Mouse (Mus musculus) hindbrain, embryonic 10.5 days (tissue): ENCODE data around the gene Atp6v1g2. TPM values are rescaled to one million over a fixed set of nuclear protein-coding genes. Genes with fewer than 3 reads are reported as not detected.
A peak's percentile ranks its signal among the peaks of the same experiment; 100 is the strongest.

ENCODE experiments used
- DNase-seq: peaks from one replicate; pipeline ENCODE4 v3.0.0-alpha.2; 2017; ENCODE audit warnings: low spot score
- H3K27ac ChIP-seq: fragments of 300-500 bp; sonication (generic); 2 replicates; pipeline ENCODE4 v1.5.1; 2016; ENCODE audit warnings: mild to moderate bottlenecking, moderate library complexity
- H3K27me3 ChIP-seq: fragments of 300-500 bp; sonication (generic); 2 replicates; pipeline ENCODE4 v1.6.1; 2016; ENCODE audit warnings: mild to moderate bottlenecking; ENCODE audit not compliant: poor library complexity, insufficient read depth, severe bottlenecking
- H3K36me3 ChIP-seq: fragments of 300-500 bp; sonication (generic); 2 replicates; pipeline ENCODE4 v1.6.1; 2016; ENCODE audit warnings: mild to moderate bottlenecking, moderate library complexity
- H3K4me1 ChIP-seq: fragments of 300-500 bp; sonication (generic); replicated peaks from 2 replicates; pipeline ENCODE4 v1.6.1; 2016; ENCODE audit warnings: mild to moderate bottlenecking
- H3K4me3 ChIP-seq: fragments of 300-500 bp; sonication (generic); 2 replicates; pipeline ENCODE4 v1.5.1; 2016; ENCODE audit warnings: mild to moderate bottlenecking, moderate library complexity
- H3K9me3 ChIP-seq: fragments of 300-500 bp; sonication (generic); 2 replicates; pipeline ENCODE4 v1.6.1; 2016; ENCODE audit warnings: mild to moderate bottlenecking, moderate library complexity
- WGBS: fragments of 180-500 bp; shearing (Covaris S2); methylation state at CpG from one replicate; pipeline ENCODE4 v1.1.7; 2016; 5-methylcytosine and 5-hydroxymethylcytosine counted together
- polyA plus RNA-seq: library from polyadenylated mRNA; unstranded; fragments of >200 nt; fragmentation: Nextera tagmentation; extraction: Ambion mirVana; gene quantifications from 2 replicates; pipeline ENCODE4 v1.2.1, GENCODE M21; 2016

Gene Atp6v1g2
- polyA plus RNA-seq, 1 experiment from 2014 or later: 12.9 TPM

DNA sequence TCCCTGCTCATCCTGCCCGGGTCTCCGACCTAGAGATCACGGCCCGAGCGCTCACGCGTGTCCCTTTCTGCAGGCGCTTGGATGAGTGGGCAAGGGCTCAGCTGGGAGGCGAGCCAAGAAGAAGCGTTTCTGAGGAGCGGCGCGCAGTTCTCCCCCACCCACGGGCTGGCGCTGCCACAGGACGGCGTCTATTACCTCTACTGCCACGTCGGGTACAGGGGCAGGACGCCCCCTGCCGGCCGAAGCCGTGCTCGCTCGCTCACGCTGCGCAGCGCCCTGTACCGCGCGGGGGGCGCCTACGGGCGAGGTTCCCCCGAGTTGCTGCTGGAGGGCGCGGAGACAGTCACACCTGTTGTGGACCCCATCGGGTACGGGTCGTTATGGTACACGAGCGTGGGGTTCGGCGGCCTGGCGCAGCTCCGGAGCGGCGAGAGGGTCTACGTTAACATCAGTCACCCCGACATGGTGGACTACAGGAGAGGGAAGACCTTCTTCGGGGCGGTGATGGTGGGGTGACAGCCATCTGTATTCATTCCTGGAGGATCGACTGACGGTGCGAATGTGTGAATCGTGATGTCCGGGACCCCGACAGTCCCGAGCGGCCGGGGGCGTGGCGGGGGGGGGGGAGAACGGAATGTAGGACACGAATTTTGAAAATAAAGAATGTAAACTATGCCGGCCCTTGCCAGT lies 37.7 kb upstream of the Atp6v1g2 start:
- peak; percentile 77 for DNase-seq
- peak overlapping the region; percentile 56 for H3K4me3 ChIP-seq
- peaks cover 26% of the 10 kb centered on the region for H3K4me1 ChIP-seq
- H3K27me3 ChIP-seq: peaks cover 73% of the 10 kb centered on the region
- H3K9me3 ChIP-seq: no peaks in the 10 kb centered on the region
- 2% methylated on average over 66 of the region's 66 CpGs for WGBS
- no peaks in the 10 kb centered on the region for H3K36me3 ChIP-seq
- H3K27ac ChIP-seq: peak overlapping the region; percentile 50; the same call in 1 of the 2 replicates

DNA sequence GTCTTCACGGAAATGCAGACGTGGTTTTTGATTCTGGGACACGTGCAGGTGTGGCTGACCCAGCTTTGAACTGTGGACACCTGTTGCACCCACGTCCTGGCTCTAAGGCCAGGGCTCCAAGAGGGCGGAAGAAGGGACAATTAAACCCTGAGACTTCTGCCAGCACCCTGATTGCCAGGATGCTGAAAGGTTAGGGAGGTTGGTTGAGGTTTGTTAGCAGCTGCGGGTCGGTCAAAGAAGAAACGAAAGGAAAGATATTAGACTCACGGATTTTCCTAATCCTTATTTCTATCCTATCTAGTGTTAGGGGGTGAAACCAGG lies 37.2 kb upstream of the Atp6v1g2 start:
- Histone ChIP-seq H3K27ac (no peak overlapping the region), H3K9me3 (no peaks in the 10 kb centered on the region), H3K4me3 (peak overlapping the region; percentile 56), H3K36me3 (no peaks in the 10 kb centered on the region), H3K4me1 (peaks cover 26% of the 10 kb centered on the region), H3K27me3 (peaks cover 78% of the 10 kb centered on the region)
- no peak for DNase-seq
- WGBS: 32% methylated on average over 9 of the region's 9 CpGs

DNA sequence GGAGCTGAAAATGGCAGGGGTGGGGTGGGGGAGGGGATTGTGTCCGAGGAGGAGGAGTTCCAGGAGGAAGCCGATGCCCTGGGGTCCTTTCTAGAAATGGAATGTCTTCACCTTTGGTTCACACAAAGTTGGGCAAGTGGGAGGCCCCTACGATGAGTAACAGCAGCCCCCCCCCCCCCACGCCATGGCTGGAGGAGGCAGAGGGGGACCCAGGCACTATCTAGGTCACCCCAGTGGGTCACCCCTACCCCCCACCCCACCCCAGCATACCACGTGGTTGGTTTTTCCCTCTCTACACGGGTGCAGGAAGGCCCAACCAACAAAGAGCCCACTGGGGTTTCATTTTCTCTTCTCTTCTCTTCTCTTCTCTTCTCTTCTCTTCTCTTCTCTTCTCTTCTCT lies 36.3 kb upstream of the Atp6v1g2 start:
- Histone ChIP-seq H3K9me3 (no peaks in the 10 kb centered on the region), H3K4me3 (no peak overlapping the region), H3K4me1 (peaks cover 32% of the 10 kb centered on the region), H3K27me3 (peaks cover 87% of the 10 kb centered on the region), H3K36me3 (no peaks in the 10 kb centered on the region), H3K27ac (no peak overlapping the region)
- no peak for DNase-seq
- 46% methylated on average over 6 of the region's 6 CpGs for WGBS

DNA sequence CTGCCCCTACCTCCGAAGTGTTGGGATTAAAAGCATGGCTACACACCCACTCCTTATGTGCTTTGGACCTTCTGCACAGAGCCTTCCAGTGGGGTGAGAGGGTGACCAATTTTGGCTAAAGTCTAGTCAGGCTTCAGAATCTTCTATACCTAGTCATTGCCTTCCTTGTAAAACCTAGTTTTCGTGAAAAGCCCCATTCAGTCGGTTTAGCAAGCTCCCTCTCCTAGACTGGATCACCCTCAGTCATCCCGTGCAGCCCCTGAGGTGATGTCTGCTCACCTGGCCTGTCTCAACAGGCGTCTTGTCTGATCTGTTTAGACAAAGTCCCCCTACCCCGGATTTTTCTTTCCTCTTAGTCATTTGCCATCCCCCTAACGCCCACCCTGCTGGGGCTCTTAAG lies 35.4 kb upstream of the Atp6v1g2 start:
- H3K4me3 ChIP-seq: no peak overlapping the region
- peaks cover 32% of the 10 kb centered on the region for H3K4me1 ChIP-seq
- 64% methylated on average over 7 of the region's 7 CpGs for WGBS
- H3K27ac ChIP-seq: no peak overlapping the region
- H3K36me3 ChIP-seq: no peaks in the 10 kb centered on the region
- H3K27me3 ChIP-seq: peaks cover 95% of the 10 kb centered on the region
- no peak for DNase-seq
- H3K9me3 ChIP-seq: no peaks in the 10 kb centered on the region

DNA sequence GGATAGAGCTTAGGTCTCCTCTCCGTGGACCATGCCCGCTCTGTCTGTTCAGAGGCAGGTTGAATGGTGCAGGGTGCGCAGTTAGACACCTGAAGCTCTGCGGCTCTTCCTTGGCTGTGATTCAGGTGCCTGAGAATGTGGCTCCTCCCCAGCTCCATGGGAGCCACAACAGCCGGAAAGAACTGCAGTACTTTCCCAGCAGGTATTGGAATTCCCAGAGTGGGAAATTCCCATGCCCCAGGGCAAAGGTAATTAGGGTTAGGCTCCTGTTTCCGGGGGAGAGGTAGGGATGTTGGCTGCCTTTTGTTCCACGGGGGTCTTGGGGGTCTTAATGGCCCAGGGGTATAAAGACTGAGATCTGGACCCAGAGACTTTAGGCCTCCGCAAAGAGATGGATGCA lies 34.5 kb upstream of the Atp6v1g2 start:
- no peaks in the 10 kb centered on the region for H3K9me3 ChIP-seq
- peaks cover 95% of the 10 kb centered on the region for H3K27me3 ChIP-seq
- no peak for DNase-seq
- H3K4me3 ChIP-seq: no peak overlapping the region
- peaks cover 31% of the 10 kb centered on the region for H3K4me1 ChIP-seq
- H3K36me3 ChIP-seq: no peaks in the 10 kb centered on the region
- WGBS: 27% methylated on average over 8 of the region's 8 CpGs
- H3K27ac ChIP-seq: no peak overlapping the region

- peaks cover 95% of the 10 kb centered on the region for H3K27me3 ChIP-seq
- 86% methylated on average over 11 of the region's 11 CpGs for WGBS
- H3K4me1 ChIP-seq: peaks cover 23% of the 10 kb centered on the region
- H3K4me3 ChIP-seq: no peak overlapping the region
- DNase-seq: no peak
- no peaks in the 10 kb centered on the region for H3K36me3 ChIP-seq
- H3K9me3 ChIP-seq: no peaks in the 10 kb centered on the region
- no peak overlapping the region for H3K27ac ChIP-seq
Measured at GRCm38 (mm10) chr17:35200398-35200797, 33.1 kb upstream of the Atp6v1g2 start.

- 79% methylated on average over 11 of the region's 11 CpGs for WGBS
- H3K4me1 ChIP-seq: peaks cover 16% of the 10 kb centered on the region
- H3K27me3 ChIP-seq: peaks cover 88% of the 10 kb centered on the region
- H3K36me3 ChIP-seq: no peaks in the 10 kb centered on the region
- no peak overlapping the region for H3K27ac ChIP-seq
- H3K4me3 ChIP-seq: no peak overlapping the region
- H3K9me3 ChIP-seq: no peaks in the 10 kb centered on the region
- DNase-seq: no peak
Measured at GRCm38 (mm10) chr17:35201128-35201527, 32.3 kb upstream of the Atp6v1g2 start.

GRCm38 (mm10) chr17:35201787-35202186 lies 31.7 kb upstream of the Atp6v1g2 start, which contains the start of gene Tnf:
Gene Tnf (minus strand): TSS chr17:35202007.
- WGBS: 46% methylated on average over 13 of the region's 13 CpGs
- Histone ChIP-seq H3K4me1 (peaks cover 12% of the 10 kb centered on the region; the same call in 1 of the 2 replicates), H3K27me3 (peaks cover 82% of the 10 kb centered on the region), H3K4me3 (no peak within 1 kb of the TSS), H3K27ac (no peak within 1 kb of the TSS), H3K36me3 (no peaks in the 10 kb centered on the region), H3K9me3 (no peaks in the 10 kb centered on the region)
- DNase-seq: no peak

DNA sequence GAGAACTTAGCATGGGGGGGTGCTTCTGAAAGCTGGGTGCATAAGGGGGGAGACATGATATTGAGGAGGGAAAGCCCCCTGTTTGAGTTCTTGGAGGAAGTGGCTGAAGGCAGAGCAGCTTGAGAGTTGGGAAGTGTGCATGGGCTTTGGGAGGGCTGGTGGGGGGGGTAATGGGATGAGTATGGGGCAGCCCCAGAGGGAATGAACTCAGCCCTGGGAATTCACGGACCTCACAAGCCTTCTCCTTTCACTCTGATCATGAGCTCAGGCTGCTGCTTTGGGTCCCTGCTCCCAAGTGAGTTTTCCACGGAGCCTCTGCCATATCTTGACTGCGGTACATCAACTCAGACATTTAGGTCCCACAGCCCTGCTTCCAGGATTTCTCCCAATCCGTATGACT lies 31.0 kb upstream of the Atp6v1g2 start:
- H3K27ac ChIP-seq: no peak overlapping the region
- 78% methylated on average over 4 of the region's 4 CpGs for WGBS
- no peaks in the 10 kb centered on the region for H3K36me3 ChIP-seq
- H3K9me3 ChIP-seq: no peaks in the 10 kb centered on the region
- no peak overlapping the region for H3K4me3 ChIP-seq
- no peak for DNase-seq
- H3K27me3 ChIP-seq: peaks cover 75% of the 10 kb centered on the region
- H3K4me1 ChIP-seq: peaks cover 12% of the 10 kb centered on the region; the same call in 1 of the 2 replicates

DNA sequence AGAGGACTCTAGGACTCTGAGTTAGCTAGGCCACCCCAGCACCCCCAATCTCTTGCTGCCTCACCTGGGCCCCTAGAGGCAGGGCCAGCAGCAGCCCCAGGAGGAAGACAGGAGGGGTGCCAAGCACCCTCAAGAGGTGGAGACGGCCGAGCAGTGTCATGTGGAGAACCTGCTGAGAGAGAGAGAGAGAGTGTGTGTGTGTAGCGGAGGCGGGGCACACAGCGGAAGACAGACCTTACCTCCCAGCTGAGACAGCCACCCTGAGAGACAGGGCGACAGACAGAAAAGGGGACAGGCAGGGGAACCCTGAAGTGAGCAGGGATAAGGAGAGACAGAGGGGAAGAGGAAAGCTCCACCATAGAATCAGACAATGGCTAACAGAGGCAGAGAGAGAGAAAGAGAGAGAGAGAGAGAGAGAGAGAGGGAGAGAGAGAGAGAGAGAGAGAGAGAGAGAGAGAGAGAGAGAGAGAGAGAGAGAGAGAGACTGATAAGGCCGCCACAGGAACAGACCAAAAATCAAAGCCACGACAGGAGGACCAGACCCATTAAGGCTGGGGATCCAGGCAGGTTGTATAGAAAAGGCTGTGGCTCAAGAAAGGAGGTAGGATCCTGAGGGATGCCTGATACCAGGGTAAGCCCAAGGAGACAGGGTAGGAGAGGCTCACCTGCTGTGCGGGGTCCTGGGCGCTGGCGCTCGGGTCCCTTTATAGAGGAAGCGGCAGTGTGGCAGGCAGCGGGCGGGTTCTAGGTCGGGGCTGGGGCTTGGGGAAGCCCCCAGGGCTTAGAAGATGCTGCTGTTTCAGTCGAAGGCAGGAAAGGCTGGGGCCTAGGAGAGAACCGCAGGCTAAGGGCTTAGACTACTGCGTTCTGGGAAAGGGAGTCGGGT lies 28.7 kb upstream of the Atp6v1g2 start, which contains the start of gene Lta:
TSS of gene Lta (minus strand) at position 858 of the 886 bp plus-strand sequence.
- Histone ChIP-seq H3K27ac (no peak within 1 kb of the TSS), H3K36me3 (no peaks in the 10 kb centered on the region), H3K4me1 (peaks cover 14% of the 10 kb centered on the region; the same call in 1 of the 2 replicates), H3K9me3 (no peaks in the 10 kb centered on the region), H3K27me3 (peaks cover 58% of the 10 kb centered on the region), H3K4me3 (peak within 1 kb of the TSS; percentile 9)
- no peak for DNase-seq
- 23% methylated on average over 20 of the region's 20 CpGs for WGBS

DNA sequence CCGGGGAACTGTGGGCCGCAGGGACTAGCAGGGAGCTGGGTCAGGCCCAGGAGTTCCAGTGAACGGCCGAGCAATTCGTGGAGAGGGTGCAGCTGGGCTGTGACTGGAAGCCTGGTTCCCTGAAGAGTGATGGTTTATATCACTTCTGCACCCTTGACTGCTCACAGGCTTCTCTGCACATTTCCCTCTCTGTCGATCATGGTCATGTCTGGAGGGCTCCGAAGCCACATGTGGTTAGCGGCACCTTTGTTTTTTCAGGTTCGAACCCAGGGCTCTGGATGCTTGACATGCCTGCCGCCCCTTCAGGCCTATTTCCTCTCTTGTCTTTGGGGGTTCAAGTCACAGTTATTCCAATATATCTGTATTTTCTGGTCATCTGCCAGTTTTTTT lies 28.1 kb upstream of the Atp6v1g2 start:
- H3K27ac ChIP-seq: no peak overlapping the region
- no peak overlapping the region for H3K4me3 ChIP-seq
- no peaks in the 10 kb centered on the region for H3K36me3 ChIP-seq
- H3K9me3 ChIP-seq: no peaks in the 10 kb centered on the region
- H3K27me3 ChIP-seq: peaks cover 51% of the 10 kb centered on the region
- 60% methylated on average over 10 of the region's 10 CpGs for WGBS
- DNase-seq: no peak
- peaks cover 16% of the 10 kb centered on the region; the same call in 1 of the 2 replicates for H3K4me1 ChIP-seq

DNA sequence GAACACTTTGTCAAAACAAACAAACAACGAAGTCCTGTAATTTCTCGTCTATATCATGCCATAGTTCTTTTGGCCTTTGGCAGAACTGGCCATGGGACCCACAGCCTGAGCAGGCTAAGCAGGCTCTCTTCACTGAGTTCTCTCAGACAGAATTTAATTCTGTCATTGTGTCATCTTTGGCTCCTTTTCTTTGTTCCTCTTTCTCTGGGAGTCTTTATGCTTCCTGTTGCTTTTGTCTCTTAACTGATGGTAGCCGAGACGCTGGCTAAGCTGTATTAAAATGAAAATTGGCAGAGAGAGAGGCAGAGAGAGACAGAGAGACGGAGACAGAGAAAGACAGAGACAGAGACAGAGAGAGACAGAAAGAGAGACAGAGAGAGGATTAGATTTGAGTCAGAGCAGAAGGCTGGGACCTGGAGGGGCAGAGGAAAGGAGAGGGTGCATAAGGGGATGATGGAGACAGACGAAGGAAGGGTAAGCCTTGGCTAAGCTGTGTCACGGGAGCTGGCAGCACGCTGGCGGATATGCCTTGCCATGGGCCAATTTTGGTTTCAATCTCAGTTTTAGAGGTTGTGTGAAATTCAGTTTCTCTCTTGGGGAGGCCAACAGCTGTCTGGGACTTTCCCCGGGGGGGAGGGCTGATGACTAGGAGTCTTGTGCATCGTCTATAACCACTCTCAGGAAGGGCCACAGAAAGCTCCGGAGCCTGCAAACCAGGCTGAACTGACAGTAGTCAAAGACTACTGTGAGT lies 23.5 kb upstream of the Atp6v1g2 start:
- Histone ChIP-seq H3K4me1 (peaks cover 8% of the 10 kb centered on the region; the same call in 1 of the 2 replicates), H3K9me3 (no peaks in the 10 kb centered on the region), H3K36me3 (no peaks in the 10 kb centered on the region), H3K27me3 (peaks cover 5% of the 10 kb centered on the region), H3K27ac (no peak overlapping the region), H3K4me3 (no peak overlapping the region)
- DNase-seq: no peak
- 78% methylated on average over 12 of the region's 12 CpGs for WGBS
